Mouse (Mus musculus): ENCODE results near the gene 2310039H08Rik. TPM values are rescaled to one million over a fixed set of nuclear protein-coding genes. Genes with fewer than 3 reads are reported as not detected.
"Not testable (repeated sequence)": the region's sequence is repeated elsewhere in the genome, so short reads cannot be mapped to it uniquely, and the experiment has no call there.

The 2310039H08Rik gene
- polyA plus RNA-seq, 2 experiments from 2014 or later, result 20.0 to 25.1 TPM

GRCm38 (mm10) chr17:46763544-46763943, 8.9 kb upstream of the 2310039H08Rik start, which contains the start of gene Ptcra:
Gene Ptcra (minus strand): TSS chr17:46763712.
- no peak for ATAC-seq

GRCm38 (mm10) chr17:46764916-46765315, 7.5 kb upstream of the 2310039H08Rik start:
- ATAC-seq, result not testable (repeated sequence)

GRCm38 (mm10) chr17:46767868-46768267, 4.6 kb upstream of the 2310039H08Rik start:
- no peak for ATAC-seq

- ATAC-seq, result no peak
Measured at GRCm38 (mm10) chr17:46770546-46770945, 1.9 kb upstream of the 2310039H08Rik start.

- ATAC-seq, result no peak
Measured at GRCm38 (mm10) chr17:46771025-46771424, 1.4 kb upstream of the 2310039H08Rik start.

- ATAC-seq, result no peak
Measured at GRCm38 (mm10) chr17:46771616-46772015, 819 bp upstream of the 2310039H08Rik start.

GRCm38 (mm10) chr17:46772038-46772403, 414 bp upstream of the 2310039H08Rik start:
- ATAC-seq, result peak; percentile 15

- peak; percentile 12 for ATAC-seq
Measured at GRCm38 (mm10) chr17:46773278-46774130, 1.1 kb downstream of the 2310039H08Rik start.

- no peak for ATAC-seq
Measured at GRCm38 (mm10) chr17:46774131-46774472, 1.7 kb downstream of the 2310039H08Rik start.

- ATAC-seq, result no peak
Measured at GRCm38 (mm10) chr17:46775070-46775469, 2.6 kb downstream of the 2310039H08Rik start.

GRCm38 (mm10) chr17:46776087-46776486, 3.7 kb downstream of the 2310039H08Rik start:
- ATAC-seq, result no peak

GRCm38 (mm10) chr17:46781876-46782275, 9.4 kb downstream of the 2310039H08Rik start:
- no peak for ATAC-seq

GRCm38 (mm10) chr17:46782341-46783221, 10.1 kb downstream of the 2310039H08Rik start, which contains the start of gene Rpl7l1:
Gene Rpl7l1 (minus strand): TSS chr17:46782672.
- peak; percentile 86 for ATAC-seq

GRCm38 (mm10) chr17:46783222-46783565, 10.8 kb downstream of the 2310039H08Rik start:
- peak; percentile 5 for ATAC-seq

- no peak for ATAC-seq
Measured at GRCm38 (mm10) chr17:46786952-46787351, 14.5 kb downstream of the 2310039H08Rik start.

- not testable (repeated sequence) for ATAC-seq
Measured at GRCm38 (mm10) chr17:46787974-46788373, 15.5 kb downstream of the 2310039H08Rik start.

- ATAC-seq, result no peak
Measured at GRCm38 (mm10) chr17:46792963-46793362, 20.5 kb downstream of the 2310039H08Rik start.

- ATAC-seq, result no peak
Measured at GRCm38 (mm10) chr17:46796743-46797142, 24.3 kb downstream of the 2310039H08Rik start.

- no peak for ATAC-seq
Measured at GRCm38 (mm10) chr17:46797386-46797785, 25.0 kb downstream of the 2310039H08Rik start.

GRCm38 (mm10) chr17:46799680-46800079, 27.2 kb downstream of the 2310039H08Rik start:
- ATAC-seq, result no peak

GRCm38 (mm10) chr17:46801761-46802160, 29.3 kb downstream of the 2310039H08Rik start:
- no peak for ATAC-seq

- no peak for ATAC-seq
Measured at GRCm38 (mm10) chr17:46808376-46808775, 35.9 kb downstream of the 2310039H08Rik start.

- ATAC-seq, result no peak
Measured at GRCm38 (mm10) chr17:46809131-46809830, 36.8 kb downstream of the 2310039H08Rik start.

All from activated CD4-positive, CD25-positive, alpha-beta regulatory T cell, adult 4 months (primary cell).